ENCODE assay signal across 8 mouse cellular contexts in genomic region chr17:65884691-65885397, GRCm38 (mm10). TPM values are rescaled to one million over a fixed set of nuclear protein-coding genes. Genes with fewer than 3 reads are reported as not detected.
DNase-seq lines count a peak whose midpoint lies in the region; ATAC-seq lines count a peak whose summit lies in the region.

No protein-coding gene starts in this region.

- H3K9ac ChIP-seq in hindbrain, embryonic 12.5 days, result peak overlapping the region; percentile 76

- DNase-seq in NIH3T3 (ENCODE audit: low read depth), result peak; percentile 100
- DNase-seq in cerebellum, postnatal 10 days, result peak; percentile 99 to 100
- DNase-seq in frontal cortex, postnatal 10 days (ENCODE audit: low spot score in 2 of 2), result peak; percentile 99 to 100
- peak; percentile 98 to 100 for DNase-seq in layer of hippocampus, postnatal 14 days (ENCODE audit: low spot score in 2 of 2)
- peak; percentile 98 for DNase-seq in lung, postnatal 14 days
- DNase-seq in retina, adult 2 months (ENCODE audit: low read depth, low spot score), result peak; percentile 98
- peak; percentile 99 for DNase-seq in thymus, postnatal 36 days

- H3K4me2 ChIP-seq in hindbrain, embryonic 12.5 days (replicated peaks), result peak overlapping the region; percentile 83

- H3K4me3 ChIP-seq in hindbrain, embryonic 12.5 days, result peak overlapping the region; percentile 92

- H3K36me3 ChIP-seq in hindbrain, embryonic 12.5 days, result no peaks in the 10 kb centered on the region

- H3K4me1 ChIP-seq in hindbrain, embryonic 12.5 days, result peaks cover 24% of the 10 kb centered on the region

- H3K27me3 ChIP-seq in hindbrain, embryonic 12.5 days, result no peaks in the 10 kb centered on the region

- H3K9me3 ChIP-seq in hindbrain, embryonic 12.5 days (replicated peaks), result no peaks in the 10 kb centered on the region

- H3K27ac ChIP-seq in hindbrain, embryonic 12.5 days, result peak overlapping the region; percentile 96

- under 1% methylated on average over 62 of the region's 67 CpGs for WGBS in hindbrain, embryonic 12.5 days

- ATAC-seq in hindbrain, embryonic 12.5 days (ENCODE audit: low FRiP score), result peak; percentile 100

RNA-seq across cellular contexts. Expression of gene Ralbp1, which starts 0.8 kb away (rescaled TPM):
- 49.3 and 50.9 TPM in 2 replicates for polyA plus RNA-seq in hindbrain, embryonic 12.5 days (2016; fragmentation: Nextera tagmentation; extraction: Ambion mirVana)
- total RNA-seq in layer of hippocampus, postnatal 14 days (2021), result 10 to 100 TPM; 43.7 to 45.7 TPM

Comparison
In these comparisons a context has a peak if more than half of its experiments do, and no peak if none do; other contexts are left out.
1. Peak in every context shown above with its lines: DNase-seq, ATAC-seq, H3K4me3 ChIP-seq and H3K27ac ChIP-seq.